Comparison of ENCODE assay signal across 25 mouse cellular contexts in genomic region chr12:12601362-12601761, GRCm38 (mm10).
"Had no signal": no experiment of that assay in that cellular context is flagged by ENCODE, and none has a peak within 500 bp of the region (broad histone marks: within the 10 kb centered on the region; RNA-seq: fewer than 3 reads in every experiment).

No protein-coding gene starts in this region.

- H3K4me2 ChIP-seq: kidney, embryonic 15.5 days; limb, embryonic 13.5 days; liver, embryonic 12.5 days; liver, embryonic 15.5 days; lung, embryonic 15.5 days; midbrain, embryonic 13.5 days; neural tube, embryonic 12.5 days; neural tube, embryonic 15.5 days; stomach, embryonic 15.5 days had no signal

- H3K4me3 ChIP-seq: kidney, embryonic 15.5 days; limb, embryonic 10.5 days; limb, embryonic 13.5 days; liver, embryonic 12.5 days; liver, embryonic 15.5 days; lung, embryonic 15.5 days; megakaryocyte, embryonic 14.5 days; midbrain, embryonic 10.5 days; midbrain, embryonic 13.5 days; neural tube, embryonic 12.5 days; neural tube, embryonic 15.5 days; stomach, embryonic 15.5 days had no signal

- H3K9ac ChIP-seq: kidney, embryonic 15.5 days; limb, embryonic 13.5 days; liver, embryonic 12.5 days; liver, embryonic 15.5 days; lung, embryonic 15.5 days; midbrain, embryonic 13.5 days; neural tube, embryonic 12.5 days; neural tube, embryonic 15.5 days; stomach, embryonic 15.5 days had no signal

- H3K36me3 ChIP-seq: kidney, embryonic 15.5 days; limb, embryonic 10.5 days; limb, embryonic 13.5 days; liver, embryonic 12.5 days; liver, embryonic 15.5 days; lung, embryonic 15.5 days; midbrain, embryonic 10.5 days; midbrain, embryonic 13.5 days; neural tube, embryonic 12.5 days; neural tube, embryonic 15.5 days; stomach, embryonic 15.5 days had no signal

- H3K27ac ChIP-seq: kidney, embryonic 15.5 days; limb, embryonic 10.5 days; limb, embryonic 13.5 days; liver, embryonic 12.5 days; liver, embryonic 15.5 days; lung, embryonic 15.5 days; midbrain, embryonic 10.5 days; midbrain, embryonic 13.5 days; neural tube, embryonic 12.5 days; neural tube, embryonic 15.5 days; stomach, embryonic 15.5 days had no signal

- H3K4me1 ChIP-seq: kidney, embryonic 15.5 days; limb, embryonic 13.5 days; liver, embryonic 12.5 days; liver, embryonic 15.5 days; lung, embryonic 15.5 days; midbrain, embryonic 10.5 days; midbrain, embryonic 13.5 days; neural tube, embryonic 12.5 days; neural tube, embryonic 15.5 days; stomach, embryonic 15.5 days had no signal

- H3K9me3 ChIP-seq: kidney, embryonic 15.5 days; limb, embryonic 10.5 days; limb, embryonic 13.5 days; liver, embryonic 12.5 days; liver, embryonic 15.5 days; lung, embryonic 15.5 days; megakaryocyte, embryonic 14.5 days; midbrain, embryonic 10.5 days; midbrain, embryonic 13.5 days; neural tube, embryonic 12.5 days; neural tube, embryonic 15.5 days; stomach, embryonic 15.5 days had no signal

- ATAC-seq: intestine, postnatal 0 days; liver, embryonic 12.5 days; midbrain, embryonic 13.5 days had no signal

- DNase-seq: kidney, adult 2 months; kidney, postnatal 10 days; kidney, postnatal 4 days; liver; lung, adult 18-20 months; lung, postnatal 10 days; lung, postnatal 4 days; right cerebral cortex, adult 18-20 months; right cerebral cortex, postnatal 14 days; right cerebral cortex, postnatal 4 days; thymus, adult 18-20 months; thymus, postnatal 36 days had no signal

- H3K27me3 ChIP-seq: kidney, embryonic 15.5 days; limb, embryonic 13.5 days; liver, embryonic 15.5 days; lung, embryonic 15.5 days; megakaryocyte, embryonic 14.5 days; midbrain, embryonic 13.5 days; neural tube, embryonic 12.5 days; neural tube, embryonic 15.5 days; stomach, embryonic 15.5 days had no signal
